Mouse (Mus musculus): ENCODE measurements around the gene Gm49395. TPM values are rescaled to one million over a fixed set of nuclear protein-coding genes. Genes with fewer than 3 reads are reported as not detected.

Gene Gm49395
- polyA plus RNA-seq, 1 experiment from 2014 or later, result 3.9 TPM

GRCm38 (mm10) chr13:115072386-115072785 lies 29.3 kb downstream of the Gm49395 start:
- no peak overlapping the region for H3K9ac ChIP-seq (replicated peaks)
- H3K4me3 ChIP-seq (ENCODE audit: low read depth, low read length), result no peak overlapping the region
- H3K4me2 ChIP-seq (ENCODE audit: low read depth, low read length), result no peak overlapping the region
- no peaks in the 10 kb centered on the region for H3K27me3 ChIP-seq (ENCODE audit: insufficient read depth, low read length)
- DNase-seq, result no peak
- H3K36me3 ChIP-seq (replicated peaks; ENCODE audit: insufficient read depth, low read length), result no peaks in the 10 kb centered on the region
- peaks cover 4% of the 10 kb centered on the region for H3K4me1 ChIP-seq (ENCODE audit: insufficient read depth)
- ATAC-seq, result no peak
- no peak overlapping the region for H3K27ac ChIP-seq (ENCODE audit: low read depth)
- no peaks in the 10 kb centered on the region for H3K9me3 ChIP-seq (ENCODE audit: low read length)
- WGBS (ENCODE audit: insufficient replicate concordance), result 85% methylated on average over 6 of the region's 6 CpGs
- TF ChIP-seq CTCF (IDR thresholded peaks at IDR 0.05; ENCODE audit: low read depth) (no peak), EP300 (IDR thresholded peaks at IDR 0.05; ENCODE audit: low read depth) (no peak)

GRCm38 (mm10) chr13:115071431-115071830 lies 30.3 kb downstream of the Gm49395 start:
- no peaks in the 10 kb centered on the region for H3K9me3 ChIP-seq (ENCODE audit: low read length)
- no peaks in the 10 kb centered on the region for H3K27me3 ChIP-seq (ENCODE audit: insufficient read depth, low read length)
- H3K4me1 ChIP-seq (ENCODE audit: insufficient read depth), result no peaks in the 10 kb centered on the region
- WGBS (ENCODE audit: insufficient replicate concordance), result 69% methylated on average over 3 of the region's 3 CpGs
- TF ChIP-seq EP300 (IDR thresholded peaks at IDR 0.05; ENCODE audit: low read depth), result no peak
- TF ChIP-seq CTCF (IDR thresholded peaks at IDR 0.05; ENCODE audit: low read depth), result no peak
- no peak overlapping the region for H3K9ac ChIP-seq (replicated peaks)
- H3K27ac ChIP-seq (ENCODE audit: low read depth), result no peak overlapping the region
- ATAC-seq (no peak), DNase-seq (no peak)
- no peak overlapping the region for H3K4me3 ChIP-seq (ENCODE audit: low read depth, low read length)
- no peak overlapping the region for H3K4me2 ChIP-seq (ENCODE audit: low read depth, low read length)
- H3K36me3 ChIP-seq (replicated peaks; ENCODE audit: insufficient read depth, low read length), result no peaks in the 10 kb centered on the region

- Histone ChIP-seq H3K9me3 (ENCODE audit: low read length) (no peaks in the 10 kb centered on the region), H3K27ac (ENCODE audit: low read depth) (no peak overlapping the region), H3K4me2 (ENCODE audit: low read depth, low read length) (no peak overlapping the region), H3K4me1 (ENCODE audit: insufficient read depth) (no peaks in the 10 kb centered on the region), H3K4me3 (ENCODE audit: low read depth, low read length) (no peak overlapping the region), H3K36me3 (replicated peaks; ENCODE audit: insufficient read depth, low read length) (no peaks in the 10 kb centered on the region), H3K27me3 (ENCODE audit: insufficient read depth, low read length) (no peaks in the 10 kb centered on the region), H3K9ac (replicated peaks) (no peak overlapping the region)
- DNase-seq (no peak), ATAC-seq (no peak)
- WGBS (ENCODE audit: insufficient replicate concordance), result 82% methylated on average over 1 of the region's 1 CpGs
- TF ChIP-seq EP300 (IDR thresholded peaks at IDR 0.05; ENCODE audit: low read depth) (no peak), CTCF (IDR thresholded peaks at IDR 0.05; ENCODE audit: low read depth) (no peak)
These were observed 33.8 kb downstream of the Gm49395 start for GRCm38 (mm10) chr13:115067968-115068330.

- H3K27ac ChIP-seq (ENCODE audit: low read depth), result no peak overlapping the region
- 74% methylated on average over 4 of the region's 4 CpGs for WGBS (ENCODE audit: insufficient replicate concordance)
- H3K4me3 ChIP-seq (ENCODE audit: low read depth, low read length), result no peak overlapping the region
- ATAC-seq (no peak), DNase-seq (no peak)
- no peaks in the 10 kb centered on the region for H3K9me3 ChIP-seq (ENCODE audit: low read length)
- H3K4me1 ChIP-seq (ENCODE audit: insufficient read depth), result no peaks in the 10 kb centered on the region
- no peaks in the 10 kb centered on the region for H3K27me3 ChIP-seq (ENCODE audit: insufficient read depth, low read length)
- H3K4me2 ChIP-seq (ENCODE audit: low read depth, low read length), result no peak overlapping the region
- no peak overlapping the region for H3K9ac ChIP-seq (replicated peaks)
- TF ChIP-seq EP300 (IDR thresholded peaks at IDR 0.05; ENCODE audit: low read depth) (no peak), CTCF (IDR thresholded peaks at IDR 0.05; ENCODE audit: low read depth) (no peak)
- no peaks in the 10 kb centered on the region for H3K36me3 ChIP-seq (replicated peaks; ENCODE audit: insufficient read depth, low read length)
These were observed 34.3 kb downstream of the Gm49395 start for GRCm38 (mm10) chr13:115067324-115067967.

- Histone ChIP-seq H3K4me1 (ENCODE audit: insufficient read depth) (no peaks in the 10 kb centered on the region; the same call in none of the 2 replicates), H3K27me3 (ENCODE audit: insufficient read depth, low read length) (no peaks in the 10 kb centered on the region), H3K27ac (ENCODE audit: low read depth) (no peak overlapping the region), H3K4me3 (ENCODE audit: low read depth, low read length) (no peak overlapping the region), H3K4me2 (ENCODE audit: low read depth, low read length) (no peak overlapping the region), H3K36me3 (replicated peaks; ENCODE audit: insufficient read depth, low read length) (no peaks in the 10 kb centered on the region), H3K9me3 (ENCODE audit: low read length) (no peaks in the 10 kb centered on the region), H3K9ac (replicated peaks) (no peak overlapping the region)
- ATAC-seq, result no peak
- no peak for TF ChIP-seq CTCF (IDR thresholded peaks at IDR 0.05; ENCODE audit: low read depth)
- no peak for TF ChIP-seq EP300 (IDR thresholded peaks at IDR 0.05; ENCODE audit: low read depth)
- DNase-seq, result no peak
- 65% methylated on average over 5 of the region's 5 CpGs for WGBS (ENCODE audit: insufficient replicate concordance)
These were observed 44.2 kb downstream of the Gm49395 start for GRCm38 (mm10) chr13:115057555-115057954.

GRCm38 (mm10) chr13:115054783-115055182 lies 46.9 kb downstream of the Gm49395 start:
- Histone ChIP-seq H3K4me1 (ENCODE audit: insufficient read depth) (no peaks in the 10 kb centered on the region; the same call in none of the 2 replicates), H3K9me3 (ENCODE audit: low read length) (no peaks in the 10 kb centered on the region), H3K9ac (replicated peaks) (no peak overlapping the region), H3K4me2 (ENCODE audit: low read depth, low read length) (no peak overlapping the region), H3K36me3 (replicated peaks; ENCODE audit: insufficient read depth, low read length) (no peaks in the 10 kb centered on the region), H3K4me3 (ENCODE audit: low read depth, low read length) (no peak overlapping the region), H3K27ac (ENCODE audit: low read depth) (0 out of 2 replicates have a peak overlapping the region, but pooled peaks have one; percentile 12), H3K27me3 (ENCODE audit: insufficient read depth, low read length) (no peaks in the 10 kb centered on the region)
- DNase-seq (no peak), ATAC-seq (no peak)
- TF ChIP-seq CTCF (IDR thresholded peaks at IDR 0.05; ENCODE audit: low read depth) (no peak), EP300 (IDR thresholded peaks at IDR 0.05; ENCODE audit: low read depth) (no peak)
- WGBS (ENCODE audit: insufficient replicate concordance), result 45% methylated on average over 9 of the region's 9 CpGs
